Mouse (Mus musculus): Measurements from ENCODE around the gene Emx1.
"Not testable (repeated sequence)": the region's sequence is repeated elsewhere in the genome, so short reads cannot be mapped to it uniquely, and the experiment has no call there.

Emx1 gene

GRCm38 (mm10) chr6:85187340-85188211 is at the start of gene Emx1:
Gene Emx1 (plus strand): TSS chr6:85187438.
- in situ Hi-C loops (cut with MboI), result no loop called here

- in situ Hi-C loops (cut with MboI), result no loop called here
Measured at GRCm38 (mm10) chr6:85139534-85139933, 47.7 kb upstream of the Emx1 start.

GRCm38 (mm10) chr6:85141013-85141412 is 46.2 kb upstream of the Emx1 start:
- in situ Hi-C loops (cut with MboI), result not testable (repeated sequence)

- in situ Hi-C loops (cut with MboI), result no loop called here
Measured at GRCm38 (mm10) chr6:85144466-85144865, 42.8 kb upstream of the Emx1 start.

- in situ Hi-C loops (cut with MboI), result no loop called here
Measured at GRCm38 (mm10) chr6:85147636-85148035, 39.6 kb upstream of the Emx1 start.

GRCm38 (mm10) chr6:85150386-85150785 is 36.9 kb upstream of the Emx1 start:
- in situ Hi-C loops (cut with MboI), result no loop called here

- in situ Hi-C loops (cut with MboI), result no loop called here
Measured at GRCm38 (mm10) chr6:85153970-85154540, 33.2 kb upstream of the Emx1 start.

- in situ Hi-C loops (cut with MboI), result no loop called here
Measured at GRCm38 (mm10) chr6:85154861-85155528, 32.2 kb upstream of the Emx1 start.

- in situ Hi-C loops (cut with MboI), result not testable (repeated sequence)
Measured at GRCm38 (mm10) chr6:85156551-85156950, 30.7 kb upstream of the Emx1 start.

- in situ Hi-C loops (cut with MboI), result not testable (repeated sequence)
Measured at GRCm38 (mm10) chr6:85158040-85158804, 29.0 kb upstream of the Emx1 start.

GRCm38 (mm10) chr6:85159092-85159760 is 28.0 kb upstream of the Emx1 start:
- in situ Hi-C loops (cut with MboI), result not testable (repeated sequence)

- in situ Hi-C loops (cut with MboI), result no loop called here
Measured at GRCm38 (mm10) chr6:85160201-85160923, 26.9 kb upstream of the Emx1 start.

- in situ Hi-C loops (cut with MboI), result no loop called here
Measured at GRCm38 (mm10) chr6:85165440-85165921, 21.8 kb upstream of the Emx1 start.

- in situ Hi-C loops (cut with MboI), result no loop called here
Measured at GRCm38 (mm10) chr6:85179569-85179968, 7.7 kb upstream of the Emx1 start.

- in situ Hi-C loops (cut with MboI), result no loop called here
Measured at GRCm38 (mm10) chr6:85180036-85180435, 7.2 kb upstream of the Emx1 start.

- in situ Hi-C loops (cut with MboI), result no loop called here
Measured at GRCm38 (mm10) chr6:85183951-85184350, 3.3 kb upstream of the Emx1 start.

- in situ Hi-C loops (cut with MboI), result no loop called here
Measured at GRCm38 (mm10) chr6:85186033-85186743, 1.1 kb upstream of the Emx1 start.

- in situ Hi-C loops (cut with MboI), result no loop called here
Measured at GRCm38 (mm10) chr6:85186744-85187059, 536 bp upstream of the Emx1 start.

- in situ Hi-C loops (cut with MboI), result no loop called here
Measured at GRCm38 (mm10) chr6:85188256-85189110, 1.2 kb downstream of the Emx1 start.

All from mature B cell (primary cell).